Mouse (Mus musculus) T-helper 2 cell (primary cell): Measurements from ENCODE around the gene Slc1a1.

Experiments used
- in situ Hi-C: fragments of 300-600 bp; cut with MboI, MseI; formaldehyde crosslinking; loops from one replicate; pipeline ENCODE4 v1.15.1; 2025; ENCODE audit warnings: high pct_unique_total_duplicates

The Slc1a1 gene

GRCm38 (mm10) chr19:28916492-28916891 is 81.6 kb downstream of the Slc1a1 start:
- in situ Hi-C loops: no loop called here

- in situ Hi-C loops: no loop called here
Observed at GRCm38 (mm10) chr19:28917839-28918238, 83.0 kb downstream of the Slc1a1 start.

- in situ Hi-C loops: no loop called here
Observed at GRCm38 (mm10) chr19:28926366-28926765, 91.5 kb downstream of the Slc1a1 start.

GRCm38 (mm10) chr19:28927396-28927795 is 92.5 kb downstream of the Slc1a1 start:
- in situ Hi-C loops: no loop called here

- in situ Hi-C loops: no loop called here
Observed at GRCm38 (mm10) chr19:28929034-28929433, 94.2 kb downstream of the Slc1a1 start.

GRCm38 (mm10) chr19:28934897-28935296 is 100.0 kb downstream of the Slc1a1 start:
- in situ Hi-C loops: no loop called here

GRCm38 (mm10) chr19:28940135-28940874 is 105.5 kb downstream of the Slc1a1 start:
- in situ Hi-C loops: loop anchor here (5.0 kb wide), 1 partner anchor 88 kb away; no protein-coding TSS in a partner anchor

- in situ Hi-C loops: loop anchor here (5.0 kb wide), 1 partner anchor 89 kb away; no protein-coding TSS in a partner anchor
Observed at GRCm38 (mm10) chr19:28941271-28941670, 106.4 kb downstream of the Slc1a1 start.

GRCm38 (mm10) chr19:28946782-28947181 is 111.9 kb downstream of the Slc1a1 start:
- in situ Hi-C loops: no loop called here

GRCm38 (mm10) chr19:28947311-28947710 is 112.5 kb downstream of the Slc1a1 start:
- in situ Hi-C loops: no loop called here

GRCm38 (mm10) chr19:28951251-28951650 is 116.4 kb downstream of the Slc1a1 start:
- in situ Hi-C loops: no loop called here

GRCm38 (mm10) chr19:28963113-28963512 is 128.3 kb downstream of the Slc1a1 start:
- in situ Hi-C loops: no loop called here

- in situ Hi-C loops: no loop called here
Observed at GRCm38 (mm10) chr19:28963513-28963841, 128.6 kb downstream of the Slc1a1 start.
